Mouse (Mus musculus) forebrain, embryonic 15.5 days (tissue): ENCODE data around the gene Sik2. TPM values are rescaled to one million over a fixed set of nuclear protein-coding genes. Genes with fewer than 3 reads are reported as not detected.

Experiments used
- ATAC-seq: fragments of 200-750 bp; cut with Nextera tagmentation; replicated peaks from 2 replicates; pipeline ENCODE4 v1.8.0; 2017; ENCODE audit warnings: mild to moderate bottlenecking, moderate TSS enrichment, moderate library complexity
- H3K27ac ChIP-seq: fragments of 300-500 bp; sonication (generic); replicated peaks from 2 replicates; pipeline ENCODE4 v1.5.1; 2015; ENCODE audit warnings: mild to moderate bottlenecking, inconsistent platforms
- H3K27me3 ChIP-seq: fragments of 300-500 bp; sonication (generic); 2 replicates; pipeline ENCODE4 v1.6.1; 2015; ENCODE audit warnings: inconsistent platforms
- H3K36me3 ChIP-seq: fragments of 300-500 bp; sonication (generic); 2 replicates; pipeline ENCODE4 v1.6.1; 2015; ENCODE audit warnings: mild to moderate bottlenecking, inconsistent platforms
- H3K4me1 ChIP-seq: fragments of 300-500 bp; sonication (generic); 2 replicates; pipeline ENCODE4 v1.6.1; 2015; ENCODE audit warnings: inconsistent platforms
- H3K4me2 ChIP-seq: fragments of 300-500 bp; sonication (generic); replicated peaks from 2 replicates; pipeline ENCODE4 v1.6.1; 2015; ENCODE audit warnings: mild to moderate bottlenecking, inconsistent platforms
- H3K4me3 ChIP-seq: fragments of 300-500 bp; sonication (generic); 2 replicates; pipeline ENCODE4 v1.5.1; 2015; ENCODE audit warnings: mild to moderate bottlenecking, inconsistent platforms
- H3K9ac ChIP-seq: fragments of 300-500 bp; sonication (generic); replicated peaks from 2 replicates; pipeline ENCODE4 v1.6.1; 2015; ENCODE audit warnings: mild to moderate bottlenecking, inconsistent platforms
- H3K9me3 ChIP-seq: fragments of 300-500 bp; sonication (generic); 2 replicates; pipeline ENCODE4 v1.6.1; 2016; ENCODE audit warnings: inconsistent platforms
- WGBS: fragments of 180-500 bp; shearing (Covaris S2); methylation state at CpG from one replicate; pipeline ENCODE4 v1.1.7; 2015; ENCODE audit warnings: mixed read lengths; 5-methylcytosine and 5-hydroxymethylcytosine counted together
- polyA plus RNA-seq: library from polyadenylated mRNA; unstranded; fragments of >200 nt; fragmentation: Nextera tagmentation; extraction: Ambion mirVana; gene quantifications from 2 replicates; pipeline ENCODE4 v1.2.1, GENCODE M21; 2015

Gene Sik2
- polyA plus RNA-seq, 1 experiment from 2014 or later: 19.5 TPM

DNA sequence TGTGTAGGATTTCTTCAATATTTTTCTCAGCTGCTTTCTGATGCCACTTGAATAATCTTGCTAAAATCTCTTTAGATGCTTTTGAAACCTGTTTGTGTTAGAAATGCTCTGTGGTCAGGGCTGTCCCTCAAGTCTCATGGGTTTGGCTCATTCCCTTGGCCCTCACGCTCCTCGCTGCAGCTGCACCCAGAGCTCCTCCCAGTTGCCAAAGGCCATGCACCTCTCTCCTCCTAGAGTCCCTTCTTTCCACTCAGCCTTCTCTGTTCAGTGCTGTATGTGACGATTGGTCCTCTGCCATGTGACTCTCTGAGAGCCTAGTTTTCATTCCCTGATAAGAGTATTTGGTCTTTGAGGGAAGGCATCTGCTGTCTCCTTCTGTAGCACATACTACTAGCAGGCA, 131.4 kb downstream of the Sik2 start:
- H3K9ac ChIP-seq: no peak overlapping the region
- no peaks in the 10 kb centered on the region for H3K9me3 ChIP-seq
- no peaks in the 10 kb centered on the region for H3K27me3 ChIP-seq
- H3K4me2 ChIP-seq: no peak overlapping the region
- H3K27ac ChIP-seq: no peak overlapping the region
- H3K4me1 ChIP-seq: no peaks in the 10 kb centered on the region
- peaks cover 68% of the 10 kb centered on the region for H3K36me3 ChIP-seq
- no peak for ATAC-seq
- WGBS: 82% methylated on average over 3 of the region's 3 CpGs
- no peak overlapping the region for H3K4me3 ChIP-seq

GRCm38 (mm10) chr9:50876287-50876686, 132.6 kb downstream of the Sik2 start:
- Histone ChIP-seq H3K4me2 (no peak overlapping the region), H3K4me3 (no peak overlapping the region), H3K9me3 (no peaks in the 10 kb centered on the region), H3K27me3 (no peaks in the 10 kb centered on the region), H3K36me3 (peaks cover 64% of the 10 kb centered on the region), H3K27ac (no peak overlapping the region), H3K4me1 (no peaks in the 10 kb centered on the region), H3K9ac (no peak overlapping the region)
- ATAC-seq: no peak
- WGBS: 88% methylated on average over 3 of the region's 3 CpGs

DNA sequence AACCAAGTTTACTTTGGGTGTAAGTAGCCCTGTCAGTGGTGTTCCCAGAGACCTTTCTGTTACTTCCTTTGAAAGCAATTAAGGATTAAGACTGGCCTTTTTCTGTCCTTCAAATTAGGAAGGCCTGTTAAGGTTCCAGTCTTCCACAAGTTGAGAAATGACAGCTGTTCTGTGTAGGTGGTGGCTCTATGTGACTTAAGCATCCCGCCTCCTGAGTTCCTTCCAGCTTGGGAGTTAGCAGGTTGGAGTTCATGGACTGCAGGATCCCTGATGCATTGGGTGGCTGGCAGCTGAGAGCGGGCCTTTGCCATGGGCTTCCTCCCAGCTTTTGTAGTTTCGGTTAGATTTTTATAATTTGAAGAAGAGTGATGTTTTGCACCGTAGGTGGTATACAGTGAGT, 133.4 kb downstream of the Sik2 start:
- ATAC-seq: no peak
- H3K9me3 ChIP-seq: no peaks in the 10 kb centered on the region
- no peaks in the 10 kb centered on the region for H3K27me3 ChIP-seq
- H3K9ac ChIP-seq: no peak overlapping the region
- no peak overlapping the region for H3K4me2 ChIP-seq
- H3K4me3 ChIP-seq: no peak overlapping the region
- WGBS: 93% methylated on average over 4 of the region's 4 CpGs
- H3K27ac ChIP-seq: no peak overlapping the region
- H3K4me1 ChIP-seq: no peaks in the 10 kb centered on the region
- H3K36me3 ChIP-seq: peaks cover 65% of the 10 kb centered on the region

DNA sequence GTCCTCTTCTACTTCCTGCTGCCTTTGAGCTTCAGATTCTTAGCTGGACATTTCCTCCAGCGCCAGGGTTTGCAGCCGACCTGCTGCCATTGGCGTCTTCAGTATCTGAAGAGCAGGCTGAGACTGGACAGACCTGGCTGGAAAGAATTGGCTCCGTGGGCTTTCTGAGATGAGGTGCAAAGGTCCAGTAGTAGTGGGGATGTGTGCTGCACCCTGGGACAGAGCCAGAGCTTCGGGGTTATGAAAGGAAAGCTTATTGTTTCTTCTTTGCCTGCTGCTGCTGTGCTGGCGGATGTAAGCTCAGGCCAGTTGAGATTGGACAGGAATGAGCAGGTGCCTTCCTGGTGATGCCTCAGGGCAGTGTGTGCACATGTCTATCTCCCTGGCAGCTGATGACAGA, 134.8 kb downstream of the Sik2 start:
- H3K4me1 ChIP-seq: no peaks in the 10 kb centered on the region
- ATAC-seq: no peak
- no peak overlapping the region for H3K27ac ChIP-seq
- H3K27me3 ChIP-seq: no peaks in the 10 kb centered on the region
- H3K4me2 ChIP-seq: no peak overlapping the region
- no peak overlapping the region for H3K9ac ChIP-seq
- H3K9me3 ChIP-seq: no peaks in the 10 kb centered on the region
- H3K36me3 ChIP-seq: peaks cover 61% of the 10 kb centered on the region
- H3K4me3 ChIP-seq: no peak overlapping the region
- 86% methylated on average over 6 of the region's 6 CpGs for WGBS

GRCm38 (mm10) chr9:50873210-50873609, 135.7 kb downstream of the Sik2 start:
- H3K4me2 ChIP-seq: no peak overlapping the region
- ATAC-seq: no peak
- no peak overlapping the region for H3K27ac ChIP-seq
- H3K4me1 ChIP-seq: no peaks in the 10 kb centered on the region
- H3K4me3 ChIP-seq: no peak overlapping the region
- no peak overlapping the region for H3K9ac ChIP-seq
- no peaks in the 10 kb centered on the region for H3K9me3 ChIP-seq
- peaks cover 60% of the 10 kb centered on the region for H3K36me3 ChIP-seq
- H3K27me3 ChIP-seq: no peaks in the 10 kb centered on the region
- 91% methylated on average over 9 of the region's 9 CpGs for WGBS

- H3K4me2 ChIP-seq: no peak overlapping the region
- no peaks in the 10 kb centered on the region for H3K27me3 ChIP-seq
- 81% methylated on average over 2 of the region's 2 CpGs for WGBS
- H3K9me3 ChIP-seq: no peaks in the 10 kb centered on the region
- H3K4me3 ChIP-seq: no peak overlapping the region
- no peak overlapping the region for H3K27ac ChIP-seq
- H3K9ac ChIP-seq: no peak overlapping the region
- H3K36me3 ChIP-seq: peaks cover 69% of the 10 kb centered on the region
- ATAC-seq: no peak
- peaks cover 4% of the 10 kb centered on the region; the same call in 1 of the 2 replicates for H3K4me1 ChIP-seq
These were observed 140.7 kb downstream of the Sik2 start for GRCm38 (mm10) chr9:50868182-50868581.

DNA sequence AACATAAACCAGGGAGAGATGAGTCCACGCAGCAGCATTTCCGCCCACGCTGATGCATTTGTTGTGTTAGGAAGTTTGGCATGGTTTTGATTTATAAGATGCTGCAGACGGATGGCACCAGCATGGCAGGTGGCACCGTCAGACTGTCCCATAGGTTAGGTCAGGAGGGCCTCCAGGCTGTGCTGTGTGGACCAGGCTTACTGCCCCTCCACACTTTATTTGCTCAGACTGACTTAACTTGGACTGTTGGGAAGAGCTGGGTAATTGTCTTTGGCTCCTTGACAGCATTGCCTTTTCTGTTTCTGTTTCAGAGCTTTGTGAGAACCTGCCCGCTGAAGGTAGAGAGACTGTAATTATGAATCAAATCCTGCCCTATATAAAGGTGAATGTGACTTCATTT, 141.9 kb downstream of the Sik2 start:
- H3K27ac ChIP-seq: no peak overlapping the region
- H3K9me3 ChIP-seq: no peaks in the 10 kb centered on the region
- no peak overlapping the region for H3K4me2 ChIP-seq
- H3K4me3 ChIP-seq: no peak overlapping the region
- no peaks in the 10 kb centered on the region for H3K27me3 ChIP-seq
- no peak for ATAC-seq
- peaks cover 9% of the 10 kb centered on the region for H3K4me1 ChIP-seq
- WGBS: 85% methylated on average over 6 of the region's 6 CpGs
- no peak overlapping the region for H3K9ac ChIP-seq
- H3K36me3 ChIP-seq: peaks cover 74% of the 10 kb centered on the region

GRCm38 (mm10) chr9:50865803-50866202, 143.1 kb downstream of the Sik2 start:
- Histone ChIP-seq H3K36me3 (peaks cover 78% of the 10 kb centered on the region), H3K4me3 (no peak overlapping the region), H3K27me3 (no peaks in the 10 kb centered on the region), H3K27ac (0 out of 2 replicates have a peak overlapping the region, but pooled peaks have one; percentile 11), H3K4me2 (no peak overlapping the region), H3K4me1 (peaks cover 18% of the 10 kb centered on the region), H3K9me3 (no peaks in the 10 kb centered on the region), H3K9ac (no peak overlapping the region)
- 71% methylated on average over 8 of the region's 8 CpGs for WGBS
- ATAC-seq: no peak

- no peak for ATAC-seq
- Histone ChIP-seq H3K36me3 (peaks cover 69% of the 10 kb centered on the region), H3K27me3 (no peaks in the 10 kb centered on the region), H3K9ac (no peak overlapping the region), H3K4me2 (no peak overlapping the region), H3K4me3 (no peak overlapping the region), H3K9me3 (no peaks in the 10 kb centered on the region), H3K27ac (no peak overlapping the region), H3K4me1 (peaks cover 23% of the 10 kb centered on the region)
- WGBS: 88% methylated on average over 5 of the region's 5 CpGs
These were observed 144.0 kb downstream of the Sik2 start for GRCm38 (mm10) chr9:50864877-50865276.

DNA sequence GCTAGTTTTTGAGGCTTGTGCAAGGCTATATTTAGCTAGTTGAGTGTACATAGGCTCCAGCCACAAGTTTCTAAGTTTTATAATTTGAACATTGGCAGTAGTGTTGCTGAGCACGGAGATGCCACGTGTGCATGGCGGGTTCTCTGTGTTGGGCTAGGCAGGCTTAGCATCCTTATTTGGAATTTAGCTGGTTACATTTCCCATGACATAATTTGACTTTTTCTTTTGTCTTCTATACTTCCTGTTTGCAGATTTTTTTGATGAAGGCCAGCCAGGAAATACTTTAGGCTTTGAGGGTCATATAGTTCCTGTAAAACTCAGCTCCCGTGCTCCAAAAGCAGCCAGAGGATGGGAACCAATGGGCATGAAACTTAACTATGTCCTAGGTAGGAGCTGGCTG, 145.0 kb downstream of the Sik2 start:
- 91% methylated on average over 4 of the region's 4 CpGs for WGBS

GRCm38 (mm10) chr9:50861119-50861839, 147.6 kb downstream of the Sik2 start:
- peaks cover 36% of the 10 kb centered on the region for H3K4me1 ChIP-seq
- H3K27me3 ChIP-seq: no peaks in the 10 kb centered on the region
- H3K36me3 ChIP-seq: peaks cover 43% of the 10 kb centered on the region
- no peaks in the 10 kb centered on the region for H3K9me3 ChIP-seq
- 64% methylated on average over 18 of the region's 18 CpGs for WGBS
- H3K4me3 ChIP-seq: no peak overlapping the region
- 0 out of 2 replicates have a peak overlapping the region, but pooled peaks have one; percentile 13 for H3K4me2 ChIP-seq
- no peak overlapping the region for H3K9ac ChIP-seq
- ATAC-seq: peak; percentile 27; the same call in 1 of the 2 replicates
- H3K27ac ChIP-seq: peak overlapping the region; percentile 85

More for the DNA sequence above, 145.0 kb downstream of the Sik2 start:
- H3K27ac ChIP-seq: no peak overlapping the region
- H3K36me3 ChIP-seq: peaks cover 68% of the 10 kb centered on the region
- H3K4me1 ChIP-seq: peaks cover 23% of the 10 kb centered on the region
- ATAC-seq: no peak
- H3K27me3 ChIP-seq: no peaks in the 10 kb centered on the region
- no peak overlapping the region for H3K4me3 ChIP-seq
- no peaks in the 10 kb centered on the region for H3K9me3 ChIP-seq
- H3K4me2 ChIP-seq: no peak overlapping the region
- no peak overlapping the region for H3K9ac ChIP-seq

GRCm38 (mm10) chr9:50858681-50859080, 150.2 kb downstream of the Sik2 start:
- no peak for ATAC-seq
- Histone ChIP-seq H3K9me3 (no peaks in the 10 kb centered on the region), H3K4me3 (no peak overlapping the region), H3K27me3 (no peaks in the 10 kb centered on the region), H3K4me1 (peaks cover 41% of the 10 kb centered on the region), H3K9ac (no peak overlapping the region), H3K27ac (no peak overlapping the region), H3K36me3 (peaks cover 27% of the 10 kb centered on the region), H3K4me2 (no peak overlapping the region)
- 90% methylated on average over 6 of the region's 6 CpGs for WGBS
